Mouse (Mus musculus): ENCODE data around the gene Pipox.

The Pipox gene

DNA sequence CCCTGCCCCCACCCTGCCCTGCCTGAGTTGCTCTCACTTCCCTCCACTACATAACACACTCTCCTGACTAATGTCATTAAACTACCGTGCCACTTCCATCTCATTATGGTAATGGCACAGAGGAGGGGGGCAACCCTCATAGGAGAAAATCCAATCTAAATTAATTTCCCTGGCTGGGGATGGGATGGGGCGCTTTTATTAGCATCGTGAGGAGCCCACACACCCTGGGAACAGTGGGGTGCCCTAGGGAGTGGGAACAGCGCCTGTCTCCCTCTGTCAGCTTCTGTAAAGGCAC, 50.0 kb downstream of the Pipox start:
- DNase-seq = no peak

GRCm38 (mm10) chr11:77843068-77843905, 50.6 kb downstream of the Pipox start:
- DNase-seq = no peak

- DNase-seq = no peak
Observed at GRCm38 (mm10) chr11:77840523-77841245, 53.2 kb downstream of the Pipox start.

- DNase-seq = no peak
Observed at GRCm38 (mm10) chr11:77837856-77838255, 56.0 kb downstream of the Pipox start.

GRCm38 (mm10) chr11:77836751-77837150, 57.1 kb downstream of the Pipox start:
- DNase-seq = no peak

DNA sequence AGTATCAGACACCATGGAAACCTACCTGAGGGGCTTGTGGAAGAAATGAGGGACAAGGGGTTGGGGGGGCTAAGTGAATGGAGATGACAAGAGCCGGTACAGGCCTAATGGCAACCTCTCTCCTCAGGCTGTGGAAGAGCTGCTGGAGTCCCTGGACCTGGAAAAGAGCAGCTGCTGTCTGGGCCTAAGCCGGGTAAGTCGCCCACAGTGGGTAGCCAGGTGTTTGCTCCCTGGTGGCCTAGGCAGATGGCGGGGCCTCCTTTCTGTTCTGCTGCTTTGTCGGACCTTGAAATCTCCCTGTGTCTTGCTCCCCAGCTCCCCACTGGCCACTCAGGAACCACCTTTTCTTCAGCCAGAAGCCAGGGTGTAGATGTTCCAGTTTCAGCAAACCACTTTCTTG, 57.6 kb downstream of the Pipox start:
- no peak for DNase-seq

- no peak for DNase-seq
Observed at GRCm38 (mm10) chr11:77835109-77835508, 58.8 kb downstream of the Pipox start.

DNA sequence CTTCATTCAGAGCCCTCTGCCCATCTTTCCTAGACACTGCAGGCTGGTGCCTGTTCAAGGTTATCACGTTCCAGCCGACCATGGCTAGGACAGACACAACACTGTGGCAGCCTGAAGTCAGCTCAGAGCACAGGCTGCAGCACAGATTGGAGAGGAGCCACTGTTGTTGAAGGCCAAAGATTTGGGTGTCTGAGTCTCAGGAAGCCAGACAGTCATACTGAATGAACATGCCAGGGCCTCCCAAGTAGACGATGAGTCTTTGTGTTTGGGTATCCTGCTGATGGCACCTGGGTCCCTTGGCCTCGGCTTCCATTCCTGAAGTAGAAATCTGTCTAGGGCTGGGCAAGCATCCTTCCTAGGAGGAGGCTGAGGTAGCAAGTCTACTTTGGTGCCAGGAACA, 61.4 kb downstream of the Pipox start:
- no peak for DNase-seq

- DNase-seq = no peak
Observed at GRCm38 (mm10) chr11:77830875-77831274, 63.0 kb downstream of the Pipox start.

Data from liver (tissue).